Mouse (Mus musculus): ENCODE measurements around the gene Trim39. TPM values are rescaled to one million over a fixed set of nuclear protein-coding genes. Genes with fewer than 3 reads are reported as not detected.
"Not testable (repeated sequence)": the region's sequence is repeated elsewhere in the genome, so short reads cannot be mapped to it uniquely, and the experiment has no call there.

Trim39 gene
- polyA plus RNA-seq, 1 experiment from 2014 or later = 28.3 TPM

GRCm38 (mm10) chr17:36240637-36241213, 31.3 kb downstream of the Trim39 start:
- Histone ChIP-seq H3K36me3 (no peaks in the 10 kb centered on the region), H3K4me3 (no peak overlapping the region), H3K9me3 (no peaks in the 10 kb centered on the region), H3K4me1 (replicated peaks) (peaks cover 8% of the 10 kb centered on the region), H3K4me2 (no peak overlapping the region), H3K27ac (no peak overlapping the region), H3K27me3 (peaks cover 43% of the 10 kb centered on the region), H3K9ac (no peak overlapping the region)
- WGBS = 14% methylated on average over 5 of the region's 5 CpGs
- ATAC-seq (ENCODE audit: low FRiP score) = no peak

GRCm38 (mm10) chr17:36237321-36237921, 34.6 kb downstream of the Trim39 start:
- Histone ChIP-seq H3K9me3 (no peaks in the 10 kb centered on the region), H3K9ac (peak overlapping the region; percentile 31), H3K36me3 (no peaks in the 10 kb centered on the region), H3K4me3 (peak overlapping the region; percentile 25), H3K27me3 (peaks cover 40% of the 10 kb centered on the region), H3K27ac (no peak overlapping the region), H3K4me2 (peak overlapping the region; percentile 52), H3K4me1 (replicated peaks) (peaks cover 8% of the 10 kb centered on the region)
- WGBS = 3% methylated on average over 27 of the region's 27 CpGs
- ATAC-seq (ENCODE audit: low FRiP score) = 0 out of 2 replicates have a peak, but pooled peaks have one; percentile 49

GRCm38 (mm10) chr17:36235300-36235699, 36.7 kb downstream of the Trim39 start:
- not testable (repeated sequence) for H3K36me3 ChIP-seq; ATAC-seq (ENCODE audit: low FRiP score)

GRCm38 (mm10) chr17:36233572-36233971, 38.5 kb downstream of the Trim39 start:
- Histone ChIP-seq H3K4me1 (replicated peaks) (peaks cover 8% of the 10 kb centered on the region), H3K27me3 (peaks cover 26% of the 10 kb centered on the region)
- 84% methylated on average over 5 of the region's 5 CpGs for WGBS

More at GRCm38 (mm10) chr17:36235300-36235699, 36.7 kb downstream of the Trim39 start:
- H3K4me3 ChIP-seq; H3K27ac ChIP-seq; H3K9me3 ChIP-seq; H3K9ac ChIP-seq; H3K4me1 ChIP-seq (replicated peaks); H3K4me2 ChIP-seq: not testable (repeated sequence)
- peaks cover 31% of the 10 kb centered on the region for H3K27me3 ChIP-seq
- WGBS = 44% methylated on average over 8 of the region's 9 CpGs

GRCm38 (mm10) chr17:36231318-36231717, 40.7 kb downstream of the Trim39 start:
- H3K4me2 ChIP-seq = no peak overlapping the region
- H3K9ac ChIP-seq = no peak overlapping the region
- no peak for ATAC-seq (ENCODE audit: low FRiP score)
- 6% methylated on average over 36 of the region's 36 CpGs for WGBS
- peaks cover 5% of the 10 kb centered on the region for H3K27me3 ChIP-seq
- H3K4me1 ChIP-seq (replicated peaks) = no peaks in the 10 kb centered on the region
- no peak overlapping the region for H3K4me3 ChIP-seq
- H3K36me3 ChIP-seq = no peaks in the 10 kb centered on the region
- no peak overlapping the region for H3K27ac ChIP-seq
- H3K9me3 ChIP-seq = no peaks in the 10 kb centered on the region

More at GRCm38 (mm10) chr17:36233572-36233971, 38.5 kb downstream of the Trim39 start:
- no peak overlapping the region for H3K4me3 ChIP-seq
- no peak overlapping the region for H3K9ac ChIP-seq
- no peaks in the 10 kb centered on the region for H3K36me3 ChIP-seq
- H3K4me2 ChIP-seq = no peak overlapping the region
- no peaks in the 10 kb centered on the region for H3K9me3 ChIP-seq
- no peak for ATAC-seq (ENCODE audit: low FRiP score)
- no peak overlapping the region for H3K27ac ChIP-seq

GRCm38 (mm10) chr17:36229046-36229445, 43.0 kb downstream of the Trim39 start:
- Histone ChIP-seq H3K4me1 (replicated peaks) (0 out of 2 replicates have a peak, but pooled peaks cover 5% of the 10 kb centered on the region), H3K4me2 (no peak overlapping the region), H3K36me3 (no peaks in the 10 kb centered on the region), H3K9me3 (no peaks in the 10 kb centered on the region), H3K27me3 (peaks cover 18% of the 10 kb centered on the region), H3K4me3 (no peak overlapping the region), H3K27ac (no peak overlapping the region), H3K9ac (no peak overlapping the region)
- ATAC-seq (ENCODE audit: low FRiP score) = no peak
- WGBS = 10% methylated on average over 5 of the region's 5 CpGs

GRCm38 (mm10) chr17:36226921-36227320, 45.1 kb downstream of the Trim39 start:
- Histone ChIP-seq H3K36me3 (no peaks in the 10 kb centered on the region), H3K9ac (no peak overlapping the region), H3K9me3 (no peaks in the 10 kb centered on the region), H3K27me3 (peaks cover 28% of the 10 kb centered on the region), H3K4me2 (no peak overlapping the region), H3K4me3 (no peak overlapping the region), H3K27ac (no peak overlapping the region), H3K4me1 (replicated peaks) (0 out of 2 replicates have a peak, but pooled peaks cover 5% of the 10 kb centered on the region)
- WGBS = 22% methylated on average over 8 of the region's 8 CpGs
- no peak for ATAC-seq (ENCODE audit: low FRiP score)

GRCm38 (mm10) chr17:36225231-36225824, 46.7 kb downstream of the Trim39 start:
- ATAC-seq (ENCODE audit: low FRiP score) = no peak; the same call in 1 of the 2 replicates
- Histone ChIP-seq H3K27me3 (peaks cover 43% of the 10 kb centered on the region), H3K4me2 (peak overlapping the region; percentile 9; the same call in 1 of the 2 replicates), H3K9me3 (no peaks in the 10 kb centered on the region), H3K9ac (no peak overlapping the region), H3K4me1 (replicated peaks) (0 out of 2 replicates have a peak, but pooled peaks cover 5% of the 10 kb centered on the region), H3K36me3 (no peaks in the 10 kb centered on the region), H3K4me3 (no peak overlapping the region), H3K27ac (no peak overlapping the region)
- 8% methylated on average over 9 of the region's 9 CpGs for WGBS

GRCm38 (mm10) chr17:36224451-36224850, 47.6 kb downstream of the Trim39 start:
- ATAC-seq (ENCODE audit: low FRiP score) = no peak
- Histone ChIP-seq H3K36me3 (no peaks in the 10 kb centered on the region), H3K4me1 (replicated peaks) (0 out of 2 replicates have a peak, but pooled peaks cover 5% of the 10 kb centered on the region), H3K4me2 (no peak overlapping the region), H3K9me3 (no peaks in the 10 kb centered on the region), H3K4me3 (no peak overlapping the region), H3K27ac (no peak overlapping the region), H3K27me3 (peaks cover 50% of the 10 kb centered on the region), H3K9ac (no peak overlapping the region)
- WGBS = 56% methylated on average over 3 of the region's 3 CpGs

GRCm38 (mm10) chr17:36218594-36219155, 53.4 kb downstream of the Trim39 start:
- peaks cover 5% of the 10 kb centered on the region; the same call in 1 of the 2 replicates for H3K4me1 ChIP-seq (replicated peaks)
- no peak overlapping the region for H3K4me2 ChIP-seq
- no peak for ATAC-seq (ENCODE audit: low FRiP score)
- no peaks in the 10 kb centered on the region for H3K36me3 ChIP-seq
- H3K9me3 ChIP-seq = no peaks in the 10 kb centered on the region
- peaks cover 84% of the 10 kb centered on the region for H3K27me3 ChIP-seq
- 62% methylated on average over 5 of the region's 5 CpGs for WGBS
- H3K27ac ChIP-seq = no peak overlapping the region
- no peak overlapping the region for H3K4me3 ChIP-seq
- no peak overlapping the region for H3K9ac ChIP-seq

- Histone ChIP-seq H3K36me3 (no peaks in the 10 kb centered on the region), H3K4me2 (0 out of 2 replicates have a peak overlapping the region, but pooled peaks have one; percentile 21), H3K4me3 (0 out of 2 replicates have a peak overlapping the region, but pooled peaks have one; percentile 4), H3K4me1 (replicated peaks) (peaks cover 5% of the 10 kb centered on the region; the same call in 1 of the 2 replicates), H3K9me3 (no peaks in the 10 kb centered on the region), H3K9ac (no peak overlapping the region), H3K27ac (no peak overlapping the region), H3K27me3 (peaks cover 90% of the 10 kb centered on the region)
- 4% methylated on average over 20 of the region's 20 CpGs for WGBS
- ATAC-seq (ENCODE audit: low FRiP score) = no peak
These were observed 56.5 kb downstream of the Trim39 start for GRCm38 (mm10) chr17:36215586-36215985.

Data from hindbrain, embryonic 13.5 days (tissue).